Mouse (Mus musculus) heart, adult 18-20 months (tissue): ENCODE measurements around the gene Pdpn. TPM values are rescaled to one million over a fixed set of nuclear protein-coding genes. Genes with fewer than 3 reads are reported as not detected.
"Not testable (repeated sequence)": the region's sequence is repeated elsewhere in the genome, so short reads cannot be mapped to it uniquely, and the experiment has no call there.

Source experiments
- DNase-seq, 2 experiments: peaks; one replicate each; pipeline ENCODE4 v3.0.0; 2021 to 2022; ENCODE audit warnings: mixed read lengths in 1 of 2
- long read RNA-seq, 2 experiments: library from polyadenylated mRNA; stranded (forward); transcript quantifications; one replicate each; pipeline ENCODE4 v2.0.0; 2021
- total RNA-seq, 2 experiments: library from RNA; stranded (reverse); gene quantifications; 2 replicates each; pipeline ENCODE4 v1.2.3; 2021

The Pdpn gene
- total RNA-seq, result 1 to 10 TPM; 4.5 to 7.9 TPM
- long read RNA-seq, experiment 1, partial matches to known transcripts, result 0 of 7 reads
- long read RNA-seq, experiment 1, other reads (novel, unspliced or antisense), result 2 of 7 reads
- long read RNA-seq, experiment 2, partial matches to known transcripts, result 0 of 2 reads
- long read RNA-seq, experiment 2, other reads (novel, unspliced or antisense), result 2 of 2 reads

DNA sequence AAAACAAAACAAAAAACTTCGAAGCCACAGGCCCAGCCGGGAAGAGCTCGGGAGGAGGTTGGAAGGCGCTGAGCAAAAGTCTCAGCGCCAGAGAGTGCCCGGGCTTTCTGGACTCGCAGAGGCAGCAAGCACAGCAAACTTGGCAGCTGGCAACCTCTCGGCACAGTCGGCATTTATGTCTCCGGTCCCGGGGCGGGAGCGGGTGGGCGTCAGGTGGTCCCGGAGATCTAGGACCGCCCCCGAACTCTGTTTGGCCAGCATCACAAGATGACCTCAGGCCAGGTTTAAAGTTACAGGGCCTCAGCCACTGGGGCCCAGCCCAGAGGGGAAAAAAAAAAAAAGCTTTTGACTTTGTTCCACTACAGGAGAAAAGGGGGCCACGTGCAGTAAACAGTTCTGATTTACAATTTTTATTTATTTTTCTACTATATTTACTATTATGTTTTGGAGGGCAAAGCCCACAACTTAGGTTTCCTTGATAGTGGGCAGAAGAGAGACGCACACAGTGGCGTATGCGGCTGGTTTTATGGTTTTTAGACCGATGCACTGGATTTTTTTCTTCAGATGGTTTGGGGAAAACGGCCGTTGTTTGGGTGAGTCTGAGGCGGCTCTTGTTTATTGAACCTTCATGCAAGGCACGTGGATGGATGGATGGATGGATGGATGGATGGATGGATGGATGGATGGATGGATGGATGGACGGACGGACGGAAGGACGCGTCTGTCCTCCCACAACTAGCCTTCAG, at the start of gene Pdpn:
Pdpn (minus strand) TSS at position 240 of the 746 bp plus-strand sequence.
- peak; percentile 48 to 60 for DNase-seq

DNA sequence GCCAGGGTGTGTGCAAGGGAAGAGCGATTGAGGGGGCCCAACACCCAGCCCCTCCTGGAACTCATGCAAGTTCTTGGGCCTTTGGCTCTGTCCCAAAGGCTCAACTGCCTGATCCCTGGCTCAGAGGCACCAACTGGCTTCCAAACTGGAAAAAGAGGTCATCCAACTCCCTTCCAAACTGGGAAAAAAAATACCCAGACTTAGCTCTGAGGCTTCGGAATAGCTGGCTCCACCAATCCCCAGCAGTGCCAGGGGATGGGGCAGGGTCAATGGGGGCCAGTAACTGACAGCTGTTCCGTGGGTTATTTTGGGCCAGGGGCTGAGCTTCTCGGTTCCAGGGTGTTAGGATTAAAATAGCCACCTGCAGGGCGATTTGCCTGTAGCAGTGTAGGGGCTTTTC, 49.3 kb upstream of the Pdpn start:
- no peak for DNase-seq

DNA sequence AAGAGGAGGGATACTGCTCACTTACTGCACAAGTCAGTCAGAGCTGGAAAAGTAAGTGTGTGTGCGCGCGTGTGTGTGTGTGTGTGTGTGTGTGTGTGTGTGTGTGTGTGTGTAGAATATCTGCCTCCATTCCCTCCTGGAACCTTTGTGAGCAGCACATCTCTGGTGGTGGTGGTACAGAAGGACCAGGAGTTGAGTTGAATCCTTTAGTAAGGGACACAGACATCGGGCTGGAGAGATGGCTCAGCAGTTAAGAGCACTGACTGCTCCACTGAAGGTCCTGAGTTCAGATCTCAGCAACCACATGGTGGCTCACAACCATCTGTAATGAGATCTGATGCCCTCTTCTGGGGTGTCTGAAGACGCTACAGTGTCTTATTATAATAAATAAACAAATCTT, 46.1 kb upstream of the Pdpn start:
- DNase-seq, result not testable (repeated sequence)

DNA sequence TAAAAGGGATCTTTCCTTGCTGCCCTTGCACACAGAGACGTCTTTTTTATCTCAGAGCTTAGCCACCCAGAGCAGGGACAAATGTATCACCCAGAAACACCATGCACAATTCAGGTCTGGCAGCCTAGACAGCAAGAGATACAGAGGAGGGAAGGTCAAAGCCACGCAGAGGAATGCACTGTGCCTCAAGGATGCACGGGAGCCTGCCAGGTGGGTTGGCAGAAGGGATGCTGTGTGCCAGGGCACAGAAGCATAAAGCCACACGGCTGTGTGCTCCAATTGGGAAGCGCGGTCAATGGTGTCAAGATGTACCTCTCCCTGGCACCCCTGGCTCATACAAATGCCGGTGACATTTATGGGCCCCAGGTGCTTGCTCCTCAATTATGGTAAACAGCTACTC, 42.1 kb upstream of the Pdpn start:
- DNase-seq, result no peak

DNA sequence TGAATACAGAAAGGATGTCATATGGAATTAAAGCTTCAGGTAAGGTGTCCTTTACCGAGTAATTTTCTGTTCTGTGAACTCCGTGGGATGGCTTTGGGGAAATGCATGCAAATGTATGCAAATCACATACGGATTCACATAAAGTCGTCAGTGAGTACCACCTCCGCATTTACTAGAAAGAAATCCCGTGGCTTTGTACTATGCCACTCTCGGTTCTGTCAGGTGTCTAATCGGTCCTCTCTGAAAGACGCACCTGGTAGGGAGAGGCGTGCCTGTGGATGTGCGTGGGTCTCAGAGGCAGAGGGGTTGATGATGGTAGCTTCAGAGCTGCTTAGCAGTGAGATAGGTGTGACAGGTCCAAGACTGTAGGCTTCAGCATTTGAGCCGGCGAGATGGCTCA, 40.4 kb upstream of the Pdpn start:
- no peak for DNase-seq

DNA sequence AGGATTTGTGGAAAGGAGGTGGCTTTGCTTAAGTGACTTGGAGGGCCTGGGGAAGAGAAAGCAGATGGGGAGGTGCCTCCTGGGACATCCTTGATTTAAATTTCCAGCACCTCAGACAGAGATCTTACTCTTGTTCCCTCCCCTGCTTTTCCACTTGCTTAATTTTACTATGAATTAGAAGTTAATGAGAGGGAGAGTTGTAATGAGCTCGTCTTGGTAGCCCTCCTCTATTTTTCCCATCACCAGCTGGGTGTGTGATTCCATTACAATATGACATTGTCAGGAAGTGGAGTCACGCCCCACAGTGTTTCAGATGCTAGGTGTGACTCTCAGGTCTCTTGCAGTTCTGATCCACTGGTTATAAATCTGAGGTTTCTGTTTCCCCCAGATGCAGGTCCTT, 36.7 kb upstream of the Pdpn start:
- no peak for DNase-seq

DNA sequence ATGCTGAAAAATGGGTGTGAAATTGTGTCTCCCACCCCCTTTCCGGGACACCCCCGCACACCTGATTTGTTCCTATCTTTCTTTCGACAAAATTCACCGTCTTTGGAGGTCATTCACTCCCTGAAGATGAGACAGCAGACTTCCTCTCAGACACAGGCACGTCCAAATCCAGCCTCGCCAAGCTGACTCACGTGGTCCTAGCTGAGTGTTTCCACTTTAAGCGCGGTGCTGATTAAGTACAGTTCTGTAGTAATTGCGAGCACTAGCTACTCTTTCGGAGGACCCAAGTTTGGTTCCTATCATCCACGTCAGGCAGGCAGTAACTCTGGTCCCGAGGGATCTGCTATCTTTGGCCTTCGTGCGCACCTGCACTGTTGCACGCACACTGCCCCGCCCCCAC, 35.6 kb upstream of the Pdpn start:
- DNase-seq, result peak; percentile 37 to 46

DNA sequence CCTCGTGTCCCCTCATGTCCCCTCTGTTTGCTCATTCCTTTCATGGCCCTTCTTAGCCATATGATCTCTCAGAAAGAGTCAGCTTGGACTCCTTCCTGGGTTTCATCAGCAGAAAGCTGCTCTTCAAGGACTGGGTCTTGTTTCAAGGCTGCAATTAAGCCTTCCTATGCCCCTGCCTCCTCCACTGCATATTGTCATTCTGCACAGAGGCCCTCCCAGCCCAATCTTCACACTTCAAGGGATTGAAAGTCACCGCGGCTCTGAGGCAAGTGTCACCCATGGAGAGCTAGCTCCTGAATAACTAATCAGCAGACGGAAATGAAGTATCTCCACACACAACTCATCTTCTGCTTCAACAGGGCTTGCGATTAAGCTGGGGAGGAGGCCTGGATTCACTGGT, 34.8 kb upstream of the Pdpn start:
- DNase-seq, result no peak

DNA sequence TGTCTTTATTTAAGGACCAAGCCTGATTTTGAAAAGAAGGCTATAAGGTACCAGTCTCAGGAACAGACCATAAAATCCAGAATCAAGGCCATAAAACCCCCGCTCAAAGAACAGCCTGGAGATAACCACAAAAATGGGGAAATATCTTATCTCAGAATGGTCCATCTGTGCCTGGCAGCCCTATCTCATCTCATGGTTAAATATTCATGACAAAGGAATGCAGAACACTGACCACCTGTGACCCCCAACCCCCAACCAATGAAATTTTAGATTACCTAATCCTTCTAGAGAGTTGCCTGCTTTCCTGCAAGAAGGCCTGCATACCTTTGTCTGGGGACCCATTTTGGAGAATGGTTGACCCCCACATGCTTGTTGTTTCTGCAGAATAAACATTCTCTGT, 32.4 kb upstream of the Pdpn start:
- no peak for DNase-seq

DNA sequence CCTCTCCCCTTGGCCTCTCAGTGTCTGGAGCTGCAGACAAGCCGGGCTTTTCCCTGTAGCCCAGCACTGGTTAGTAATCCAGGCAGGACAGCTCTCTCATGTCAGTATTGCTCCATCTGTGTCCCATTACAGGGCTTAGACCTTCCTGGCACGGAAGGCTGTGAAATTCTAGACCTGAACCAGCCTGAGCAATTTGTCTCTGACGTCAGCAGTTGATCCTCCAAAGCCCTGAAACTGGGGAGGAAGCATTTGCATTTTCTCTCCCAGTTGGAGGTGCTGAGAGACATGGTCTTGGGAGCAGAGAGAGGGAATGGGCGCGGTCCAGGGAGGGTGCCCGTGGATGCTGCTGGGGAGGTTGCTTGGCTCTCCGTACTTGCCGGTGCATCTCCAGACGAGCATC, 31.2 kb upstream of the Pdpn start:
- DNase-seq, result peak in 1 of 2 experiments; percentile 14

DNA sequence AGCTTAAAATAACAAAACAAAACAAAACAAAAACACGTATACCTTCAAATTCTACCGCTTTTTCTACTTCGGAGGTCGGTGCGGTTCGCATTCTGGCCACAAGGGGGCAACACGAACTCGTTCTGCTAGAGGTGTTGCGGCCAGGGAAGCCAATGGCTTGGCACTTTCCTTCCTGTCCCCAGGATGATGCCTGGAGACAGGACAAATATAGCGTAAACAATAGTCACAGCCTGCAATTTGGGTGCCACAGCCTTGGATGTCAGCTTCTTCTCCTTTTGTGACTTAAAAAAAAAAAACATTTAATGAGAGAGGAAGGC, 26.2 kb upstream of the Pdpn start:
- peak; percentile 56 to 91 for DNase-seq

DNA sequence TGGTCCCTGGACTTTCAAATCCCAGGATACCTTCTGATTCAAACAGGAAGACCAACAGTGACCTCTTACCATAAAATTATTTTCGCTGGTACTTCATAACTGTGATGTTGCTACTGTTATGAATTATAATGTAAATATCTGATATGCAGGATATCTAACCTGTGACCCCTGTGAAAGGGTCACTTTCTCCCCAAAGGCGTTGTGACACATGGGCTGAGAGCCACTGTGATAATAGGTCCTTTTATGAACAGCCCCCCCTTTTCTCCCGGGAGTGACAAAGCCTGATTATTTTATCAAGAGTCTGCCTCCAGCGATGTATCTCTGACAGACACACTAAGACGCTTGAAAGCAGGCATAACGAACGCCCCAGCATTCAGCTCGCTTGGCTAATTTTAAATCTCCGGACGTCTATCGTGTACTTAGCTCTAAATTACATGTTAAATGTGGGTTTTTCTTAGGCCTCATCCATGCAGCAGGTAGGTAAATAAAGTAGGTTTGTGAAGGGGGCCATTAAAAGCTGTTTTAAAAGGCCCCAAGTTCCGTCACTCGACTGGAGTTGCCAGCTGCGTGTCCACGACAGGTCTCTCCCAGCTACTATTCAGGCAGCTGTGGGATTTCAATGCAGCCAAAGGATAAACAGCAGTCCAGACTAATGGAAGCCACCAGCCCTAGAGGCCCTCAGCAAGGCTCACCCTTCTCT, 25.7 kb upstream of the Pdpn start:
- peak in 1 of 2 experiments; percentile 10 for DNase-seq

DNA sequence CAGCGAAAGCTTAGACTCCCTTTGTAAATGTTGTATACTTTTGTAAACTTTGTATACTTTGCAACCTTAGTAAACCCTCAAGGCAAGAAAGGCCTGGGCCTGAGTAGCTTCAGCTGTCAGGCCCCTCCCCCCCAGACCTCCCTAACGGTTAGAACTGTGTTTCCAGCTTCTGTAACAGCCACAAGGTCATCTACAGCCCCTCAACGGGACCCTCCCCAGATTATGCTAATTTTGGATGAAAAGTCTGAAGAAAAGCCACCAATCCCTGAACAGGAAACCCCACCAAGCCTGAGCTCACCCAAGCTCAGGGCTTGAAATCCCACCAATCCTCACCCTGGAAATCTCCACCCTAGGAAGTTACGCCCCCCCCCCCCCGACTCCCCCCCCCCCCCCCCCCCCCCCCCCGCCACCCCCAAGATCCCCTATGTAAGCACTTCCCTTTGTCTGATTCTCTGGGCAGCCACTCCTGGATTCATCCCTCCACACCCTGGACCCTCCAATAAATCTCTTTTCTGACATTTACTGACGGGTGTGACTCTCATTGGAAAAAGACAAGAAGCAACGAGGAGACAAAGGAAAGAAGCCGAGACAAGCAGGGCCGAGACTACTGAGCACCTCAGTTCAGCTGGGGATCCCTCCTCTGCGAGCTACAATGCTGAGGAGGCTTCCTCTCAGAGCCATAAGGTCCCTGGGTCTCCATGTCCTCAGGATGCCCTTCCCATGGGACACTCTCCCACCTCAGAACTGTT, 25.0 kb upstream of the Pdpn start:
- no peak for DNase-seq

DNA sequence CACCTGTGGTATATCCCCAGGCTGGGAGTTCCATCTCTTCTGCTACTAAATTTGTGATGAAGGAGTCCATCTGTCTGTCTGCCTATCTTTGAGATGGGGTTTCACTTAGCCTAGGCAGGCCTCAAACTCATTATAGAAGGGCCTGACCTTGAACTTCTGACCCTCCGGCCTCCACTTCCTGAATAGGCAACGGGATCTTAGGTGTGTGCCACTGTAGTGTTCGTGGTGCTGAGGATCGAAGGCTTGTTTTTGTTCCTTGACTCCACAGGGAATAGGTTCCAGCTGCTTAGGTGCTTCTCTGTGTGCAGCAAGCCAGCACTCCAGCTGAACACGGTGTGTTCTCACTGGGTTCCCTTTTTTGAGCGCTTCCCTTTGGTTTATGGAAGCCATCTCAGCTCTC, 13.9 kb upstream of the Pdpn start:
- DNase-seq, result no peak

DNA sequence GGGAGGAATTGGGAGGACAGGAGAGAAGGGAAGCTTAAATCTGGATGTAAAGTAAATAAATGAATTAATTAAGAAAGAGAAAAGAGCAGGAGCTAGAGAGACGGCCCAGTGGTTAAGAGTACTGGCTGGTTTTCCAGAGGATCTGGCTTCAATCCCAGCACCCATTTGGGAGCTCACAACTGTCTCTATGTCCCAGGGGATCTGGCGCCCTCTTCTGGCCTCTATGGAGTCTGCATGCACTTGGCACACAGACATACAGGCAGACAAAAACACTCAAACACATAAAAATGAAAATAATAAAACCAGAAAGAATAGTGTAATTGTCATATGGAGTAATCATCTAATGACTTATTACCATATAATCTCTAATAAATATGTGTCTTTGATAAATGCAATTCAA, 12.0 kb upstream of the Pdpn start:
- peak; percentile 8 to 35 for DNase-seq

DNA sequence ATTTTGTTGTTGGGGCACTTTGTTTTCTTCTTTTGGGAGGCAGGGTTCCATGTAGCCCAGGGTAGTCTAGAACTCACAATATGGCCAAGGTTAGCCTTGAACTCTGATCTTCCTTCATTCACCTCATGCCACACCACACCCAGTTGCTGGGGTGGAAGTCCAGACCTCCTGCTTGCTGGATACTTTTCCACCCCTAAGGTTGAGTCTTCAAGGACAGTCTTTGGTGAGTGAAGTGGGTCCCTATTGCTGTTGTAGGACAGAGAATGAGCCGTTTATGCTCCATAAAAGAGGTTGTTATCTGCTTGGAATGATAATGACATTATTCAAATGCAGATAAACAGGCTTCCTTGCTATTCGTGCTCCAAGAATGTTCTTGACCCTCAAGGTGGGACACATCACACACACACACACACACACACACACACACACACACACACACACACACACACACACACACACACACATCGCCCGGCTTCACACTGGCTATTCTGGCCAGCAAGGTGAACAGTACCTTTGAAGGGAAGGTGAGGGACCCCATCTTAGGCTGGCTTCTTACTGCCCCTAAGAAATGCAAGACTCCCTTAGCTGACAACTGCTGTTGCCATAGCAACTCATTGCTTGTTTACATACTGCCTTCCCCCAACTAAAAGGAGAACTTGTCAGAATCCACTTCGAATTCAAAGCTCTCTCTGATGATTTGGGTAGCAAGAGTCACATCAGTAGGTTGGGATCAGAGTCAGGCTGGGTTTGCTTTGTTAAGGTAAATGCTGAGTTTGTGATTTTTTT, 6.8 kb upstream of the Pdpn start:
- DNase-seq, result no peak

DNA sequence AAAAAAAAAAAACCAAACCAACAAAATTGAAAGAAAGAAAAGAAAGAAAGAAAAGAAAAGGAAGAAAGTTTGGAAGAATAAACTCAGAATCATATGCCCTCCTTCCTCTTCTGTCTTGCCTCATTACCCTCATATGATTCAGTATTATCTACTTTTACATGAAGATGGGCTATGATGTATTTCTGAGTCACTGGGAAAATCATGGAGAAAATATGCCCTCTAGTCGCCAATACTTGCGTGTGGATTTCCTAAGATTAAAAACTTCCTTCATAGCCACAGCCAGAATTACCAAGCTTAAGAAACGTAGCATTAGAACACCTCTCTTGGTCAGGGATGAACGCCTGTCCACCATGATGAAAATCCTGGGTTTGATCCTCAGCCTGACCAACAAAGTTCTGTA, 5.7 kb upstream of the Pdpn start:
- DNase-seq, result no peak

DNA sequence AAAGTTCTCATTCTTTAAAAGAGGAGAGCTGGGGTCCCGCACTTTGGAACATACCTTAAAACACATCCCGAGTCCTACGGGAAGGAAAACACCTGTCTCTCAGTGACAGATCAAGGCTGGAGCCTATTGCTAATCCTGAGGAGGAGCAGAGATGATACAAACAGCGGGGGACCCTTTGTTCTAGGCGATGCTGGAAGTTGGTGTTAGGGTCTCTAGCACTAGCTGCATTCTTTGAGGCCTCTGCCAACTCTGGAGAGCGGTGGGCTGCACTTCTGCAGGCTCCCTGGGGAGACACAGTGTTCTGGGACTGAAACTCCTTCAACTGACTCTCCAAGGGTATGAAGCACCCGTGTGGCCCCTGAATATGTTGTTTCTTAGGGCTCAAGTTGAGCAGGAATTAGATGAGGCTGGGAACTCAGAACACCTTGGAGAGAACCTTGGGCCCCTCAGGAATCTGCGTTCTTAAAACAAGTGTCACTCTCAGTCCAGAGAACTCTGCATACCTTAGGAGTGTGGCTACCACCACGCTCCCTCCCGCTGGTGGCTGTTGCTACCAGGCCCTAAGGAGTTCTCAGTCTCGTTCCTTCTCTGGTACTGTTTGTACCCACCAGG, 3.0 kb upstream of the Pdpn start:
- DNase-seq, result no peak

DNA sequence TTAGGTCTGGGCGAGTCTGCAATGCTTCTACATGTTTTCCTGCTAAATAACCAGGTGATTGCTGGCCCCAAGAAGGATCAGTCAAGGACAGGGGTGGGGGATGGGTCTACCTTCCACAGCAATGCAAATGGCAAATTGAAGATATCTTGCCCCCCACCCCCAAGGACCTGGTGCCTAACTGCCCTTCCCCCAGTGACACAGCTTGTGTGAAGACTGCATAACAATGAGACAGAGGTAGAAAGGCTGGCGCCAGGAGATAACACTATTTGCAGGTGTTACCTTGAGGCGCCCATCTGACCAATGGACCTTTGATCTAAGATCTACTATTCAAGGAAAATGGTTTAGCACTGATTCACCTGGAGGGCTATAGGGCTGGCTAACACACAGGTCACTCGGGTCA, 2.5 kb upstream of the Pdpn start:
- DNase-seq, result no peak

DNA sequence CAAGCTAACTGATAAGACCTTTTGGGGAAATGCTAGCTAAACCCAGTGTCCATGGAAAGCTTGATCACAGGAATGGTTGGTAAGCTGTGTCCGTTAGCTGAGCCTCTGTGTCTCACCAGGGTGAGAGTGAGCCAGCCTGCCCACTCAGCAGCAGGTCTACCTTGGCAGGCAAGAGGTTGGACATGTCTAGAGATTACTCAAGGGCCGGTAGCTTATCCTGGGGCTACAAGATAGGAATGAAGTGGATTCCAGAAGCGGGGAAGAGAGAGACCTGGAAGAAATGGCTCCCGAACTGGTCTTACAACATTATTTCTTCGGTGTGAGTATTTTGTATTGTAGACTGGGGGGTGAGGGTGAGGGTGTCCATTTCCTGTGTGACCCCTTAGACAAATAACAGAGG, 1.7 kb upstream of the Pdpn start:
- no peak for DNase-seq

DNA sequence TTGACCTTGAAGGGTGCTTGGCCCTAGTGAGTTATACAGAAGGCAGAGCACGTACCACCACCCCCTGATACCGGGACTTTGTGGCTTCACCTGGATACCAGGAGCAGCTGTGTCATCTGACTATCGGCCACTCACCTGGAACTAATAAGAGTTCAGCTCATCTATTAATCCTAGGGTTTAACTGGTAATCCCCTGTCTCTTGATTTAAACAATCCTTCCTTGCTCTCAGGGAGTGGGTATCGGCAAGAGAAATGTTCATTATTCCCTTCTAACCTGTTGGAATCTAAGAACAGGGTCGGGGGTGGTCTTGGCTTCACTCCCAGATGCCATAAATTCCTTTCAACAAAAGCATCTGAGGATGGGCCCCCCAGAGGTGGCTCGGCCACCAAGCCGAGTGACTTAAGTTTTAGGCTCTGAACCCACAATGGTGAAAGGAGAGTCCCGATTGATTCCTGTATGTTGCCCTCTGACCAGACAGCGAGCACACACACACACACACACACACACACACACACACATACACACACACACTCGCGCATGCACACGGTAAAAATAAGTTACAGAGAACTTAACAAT, 837 bp upstream of the Pdpn start:
- DNase-seq, result no peak
